Mouse (Mus musculus): Measurements from ENCODE around the gene Gm20388. TPM values are rescaled to one million over a fixed set of nuclear protein-coding genes. Genes with fewer than 3 reads are reported as not detected.

Gm20388 gene
- total and polyA plus RNA-seq, 2 experiments from 2014 or later = 51.3 TPM; not detected in 1

- ATAC-seq (no peak), DNase-seq (no peak)
- Histone ChIP-seq H3K27ac (ENCODE audit: low read depth, low read length) (no peak overlapping the region), H3K4me2 (ENCODE audit: low read depth) (no peak overlapping the region), H3K36me3 (ENCODE audit: insufficient read depth) (no peaks in the 10 kb centered on the region), H3K9me3 (ENCODE audit: low read length) (no peaks in the 10 kb centered on the region), H3K4me1 (ENCODE audit: insufficient read depth) (peaks cover 26% of the 10 kb centered on the region), H3K9ac (no peak overlapping the region), H3K4me3 (ENCODE audit: low read depth, low read length) (no peak overlapping the region), H3K27me3 (ENCODE audit: insufficient read depth, low read length) (no peaks in the 10 kb centered on the region)
- 91% methylated on average over 5 of the region's 5 CpGs for WGBS
- no peak for TF ChIP-seq CTCF (IDR thresholded peaks at IDR 0.05; ENCODE audit: low read depth)
These were observed 4369.0 kb downstream of the Gm20388 start for GRCm38 (mm10) chr8:124279690-124279985.

GRCm38 (mm10) chr8:124281700-124282541 is 4371.3 kb downstream of the Gm20388 start:
- Histone ChIP-seq H3K4me2 (ENCODE audit: low read depth) (no peak overlapping the region), H3K27me3 (ENCODE audit: insufficient read depth, low read length) (no peaks in the 10 kb centered on the region), H3K9ac (no peak overlapping the region), H3K36me3 (ENCODE audit: insufficient read depth) (no peaks in the 10 kb centered on the region), H3K27ac (ENCODE audit: low read depth, low read length) (no peak overlapping the region; the same call in 1 of the 2 replicates), H3K4me3 (ENCODE audit: low read depth, low read length) (no peak overlapping the region), H3K9me3 (ENCODE audit: low read length) (no peaks in the 10 kb centered on the region), H3K4me1 (ENCODE audit: insufficient read depth) (peaks cover 31% of the 10 kb centered on the region)
- DNase-seq = peak; percentile 62
- WGBS = 37% methylated on average over 11 of the region's 11 CpGs
- TF ChIP-seq CTCF (IDR thresholded peaks at IDR 0.05; ENCODE audit: low read depth) = no peak
- peak; percentile 28; the same call in 1 of the 2 replicates for ATAC-seq

GRCm38 (mm10) chr8:124282878-124283630 is 4372.4 kb downstream of the Gm20388 start:
- WGBS = 62% methylated on average over 12 of the region's 12 CpGs
- no peak for ATAC-seq
- H3K9me3 ChIP-seq (ENCODE audit: low read length) = no peaks in the 10 kb centered on the region
- no peaks in the 10 kb centered on the region for H3K27me3 ChIP-seq (ENCODE audit: insufficient read depth, low read length)
- no peak overlapping the region for H3K4me3 ChIP-seq (ENCODE audit: low read depth, low read length)
- DNase-seq = no peak
- H3K9ac ChIP-seq = no peak overlapping the region
- no peaks in the 10 kb centered on the region for H3K36me3 ChIP-seq (ENCODE audit: insufficient read depth)
- no peak overlapping the region for H3K27ac ChIP-seq (ENCODE audit: low read depth, low read length)
- H3K4me1 ChIP-seq (ENCODE audit: insufficient read depth) = peaks cover 31% of the 10 kb centered on the region
- H3K4me2 ChIP-seq (ENCODE audit: low read depth) = no peak overlapping the region
- TF ChIP-seq CTCF (IDR thresholded peaks at IDR 0.05; ENCODE audit: low read depth) = no peak

- H3K4me2 ChIP-seq (ENCODE audit: low read depth) = no peak overlapping the region
These were observed 4373.1 kb downstream of the Gm20388 start for GRCm38 (mm10) chr8:124283644-124284332.

GRCm38 (mm10) chr8:124284333-124284711 is 4373.7 kb downstream of the Gm20388 start:
- no peak for TF ChIP-seq CTCF (IDR thresholded peaks at IDR 0.05; ENCODE audit: low read depth)
- Histone ChIP-seq H3K27me3 (ENCODE audit: insufficient read depth, low read length) (no peaks in the 10 kb centered on the region), H3K4me2 (ENCODE audit: low read depth) (no peak overlapping the region), H3K4me1 (ENCODE audit: insufficient read depth) (peaks cover 37% of the 10 kb centered on the region), H3K36me3 (ENCODE audit: insufficient read depth) (no peaks in the 10 kb centered on the region), H3K9me3 (ENCODE audit: low read length) (no peaks in the 10 kb centered on the region), H3K4me3 (ENCODE audit: low read depth, low read length) (no peak overlapping the region), H3K9ac (0 out of 2 replicates have a peak overlapping the region, but pooled peaks have one; percentile 14), H3K27ac (ENCODE audit: low read depth, low read length) (peak overlapping the region; percentile 70)
- WGBS = 11% methylated on average over 6 of the region's 6 CpGs
- DNase-seq (no peak), ATAC-seq (peak; percentile 23)

More at GRCm38 (mm10) chr8:124283644-124284332, 4373.1 kb downstream of the Gm20388 start:
- H3K27ac ChIP-seq (ENCODE audit: low read depth, low read length) = peak overlapping the region; percentile 70
- DNase-seq = no peak
- ATAC-seq = 0 out of 2 replicates have a peak, but pooled peaks have one; percentile 0
- no peak for TF ChIP-seq CTCF (IDR thresholded peaks at IDR 0.05; ENCODE audit: low read depth)
- H3K27me3 ChIP-seq (ENCODE audit: insufficient read depth, low read length) = no peaks in the 10 kb centered on the region
- no peak overlapping the region for H3K4me3 ChIP-seq (ENCODE audit: low read depth, low read length)
- H3K9me3 ChIP-seq (ENCODE audit: low read length) = no peaks in the 10 kb centered on the region
- WGBS = 28% methylated on average over 11 of the region's 11 CpGs
- H3K36me3 ChIP-seq (ENCODE audit: insufficient read depth) = no peaks in the 10 kb centered on the region
- no peak overlapping the region for H3K9ac ChIP-seq
- peaks cover 34% of the 10 kb centered on the region for H3K4me1 ChIP-seq (ENCODE audit: insufficient read depth)

GRCm38 (mm10) chr8:124284984-124285576 is 4374.4 kb downstream of the Gm20388 start:
- H3K9me3 ChIP-seq (ENCODE audit: low read length) = no peaks in the 10 kb centered on the region
- peaks cover 42% of the 10 kb centered on the region for H3K4me1 ChIP-seq (ENCODE audit: insufficient read depth)
- ATAC-seq (peak; percentile 17; the same call in 1 of the 2 replicates), DNase-seq (peak; percentile 54)
- no peaks in the 10 kb centered on the region for H3K36me3 ChIP-seq (ENCODE audit: insufficient read depth)
- no peaks in the 10 kb centered on the region for H3K27me3 ChIP-seq (ENCODE audit: insufficient read depth, low read length)
- H3K27ac ChIP-seq (ENCODE audit: low read depth, low read length) = peak overlapping the region; percentile 70
- no peak overlapping the region for H3K4me3 ChIP-seq (ENCODE audit: low read depth, low read length)
- WGBS = 8% methylated on average over 9 of the region's 9 CpGs
- no peak overlapping the region for H3K9ac ChIP-seq
- H3K4me2 ChIP-seq (ENCODE audit: low read depth) = no peak overlapping the region
- TF ChIP-seq CTCF (IDR thresholded peaks at IDR 0.05; ENCODE audit: low read depth) = no peak

All from forebrain, postnatal 0 days (tissue).